Mouse (Mus musculus) thymus, postnatal 36 days (tissue): ENCODE results near the gene Ifna7.
"Not testable (repeated sequence)": the region's sequence is repeated elsewhere in the genome, so short reads cannot be mapped to it uniquely, and the experiment has no call there.

Source experiments
- DNase-seq, 2 experiments: peaks; one replicate each; pipeline ENCODE4 v3.0.0; 2022; ENCODE audit warnings: mixed read lengths in 2 of 2

Gene Ifna7

GRCm38 (mm10) chr4:88815928-88816327 is at the start of gene Ifna7:
Gene Ifna7 (plus strand): TSS chr4:88816228.
- no peak for DNase-seq

DNA sequence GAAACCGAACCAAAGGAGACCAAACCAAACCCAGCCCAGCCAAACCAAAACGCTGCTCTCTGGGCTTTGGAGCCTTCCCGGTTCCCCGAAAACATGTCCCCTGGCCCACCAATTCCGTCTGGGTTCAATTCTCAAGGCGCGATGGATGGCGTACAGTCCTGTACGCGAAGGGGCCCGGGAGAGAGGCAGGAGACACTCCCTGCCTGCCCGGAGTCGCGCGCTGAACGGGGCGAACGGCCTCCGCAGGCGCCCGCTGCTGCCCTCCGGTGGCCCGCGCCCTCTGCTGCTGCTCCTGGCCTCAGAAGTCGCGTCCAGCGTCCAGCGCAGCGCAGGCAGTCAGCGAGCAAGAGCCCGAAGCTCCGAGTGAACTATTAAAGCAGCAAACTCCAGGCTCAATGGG is 42.5 kb upstream of the Ifna7 start, which contains the start of gene Gm13290:
Gene Gm13290 (plus strand): TSS at position 301 of the 400 bp plus-strand sequence.
- not testable (repeated sequence) for DNase-seq

DNA sequence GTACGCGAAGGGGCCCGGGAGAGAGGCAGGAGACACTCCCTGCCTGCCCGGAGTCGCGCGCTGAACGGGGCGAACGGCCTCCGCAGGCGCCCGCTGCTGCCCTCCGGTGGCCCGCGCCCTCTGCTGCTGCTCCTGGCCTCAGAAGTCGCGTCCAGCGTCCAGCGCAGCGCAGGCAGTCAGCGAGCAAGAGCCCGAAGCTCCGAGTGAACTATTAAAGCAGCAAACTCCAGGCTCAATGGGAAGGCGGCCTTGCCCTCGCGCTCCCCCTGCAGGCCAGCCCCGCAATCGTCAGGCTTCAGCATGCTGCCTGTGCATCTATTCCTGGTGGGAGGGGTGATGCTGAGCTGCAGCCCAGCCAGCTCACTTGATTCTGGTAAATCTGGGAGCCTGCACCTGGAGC is 39.4 kb upstream of the Ifna7 start, which contains the start of gene Gm13289:
Gene Gm13289 (plus strand): TSS at position 301 of the 400 bp plus-strand sequence.
- not testable (repeated sequence) for DNase-seq

DNA sequence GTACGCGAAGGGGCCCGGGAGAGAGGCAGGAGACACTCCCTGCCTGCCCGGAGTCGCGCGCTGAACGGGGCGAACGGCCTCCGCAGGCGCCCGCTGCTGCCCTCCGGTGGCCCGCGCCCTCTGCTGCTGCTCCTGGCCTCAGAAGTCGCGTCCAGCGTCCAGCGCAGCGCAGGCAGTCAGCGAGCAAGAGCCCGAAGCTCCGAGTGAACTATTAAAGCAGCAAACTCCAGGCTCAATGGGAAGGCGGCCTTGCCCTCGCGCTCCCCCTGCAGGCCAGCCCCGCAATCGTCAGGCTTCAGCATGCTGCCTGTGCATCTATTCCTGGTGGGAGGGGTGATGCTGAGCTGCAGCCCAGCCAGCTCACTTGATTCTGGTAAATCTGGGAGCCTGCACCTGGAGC is 36.5 kb upstream of the Ifna7 start, which contains the start of gene Gm13272:
Gene Gm13272 (plus strand): TSS at position 301 of the 400 bp plus-strand sequence.
- not testable (repeated sequence) for DNase-seq

GRCm38 (mm10) chr4:88780320-88780719 is 35.7 kb upstream of the Ifna7 start:
- DNase-seq, result peak in 1 of 2 experiments; percentile 23

DNA sequence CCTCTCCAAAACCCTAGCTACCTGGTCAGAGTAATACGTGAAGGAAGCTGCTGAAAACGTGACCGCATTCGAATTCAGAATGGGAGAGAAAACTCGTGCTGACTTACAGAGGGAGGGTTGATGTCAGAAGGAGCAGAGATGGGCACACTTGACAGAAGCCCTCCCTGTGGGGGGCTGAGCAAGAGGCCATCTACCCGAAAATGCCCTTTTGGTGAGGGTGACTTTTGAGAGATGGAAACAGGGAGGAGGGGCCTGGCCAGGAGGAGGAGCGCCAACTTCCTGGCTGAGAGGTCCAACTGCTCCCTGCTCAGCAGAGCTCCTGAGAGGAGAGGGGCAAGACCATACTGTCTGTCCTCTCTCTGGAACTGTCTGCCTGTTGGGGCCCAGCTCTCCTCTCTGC is 34.2 kb upstream of the Ifna7 start, which contains the start of gene Ifnz:
Gene Ifnz (plus strand): TSS at position 301 of the 400 bp plus-strand sequence.
- not testable (repeated sequence) for DNase-seq

DNA sequence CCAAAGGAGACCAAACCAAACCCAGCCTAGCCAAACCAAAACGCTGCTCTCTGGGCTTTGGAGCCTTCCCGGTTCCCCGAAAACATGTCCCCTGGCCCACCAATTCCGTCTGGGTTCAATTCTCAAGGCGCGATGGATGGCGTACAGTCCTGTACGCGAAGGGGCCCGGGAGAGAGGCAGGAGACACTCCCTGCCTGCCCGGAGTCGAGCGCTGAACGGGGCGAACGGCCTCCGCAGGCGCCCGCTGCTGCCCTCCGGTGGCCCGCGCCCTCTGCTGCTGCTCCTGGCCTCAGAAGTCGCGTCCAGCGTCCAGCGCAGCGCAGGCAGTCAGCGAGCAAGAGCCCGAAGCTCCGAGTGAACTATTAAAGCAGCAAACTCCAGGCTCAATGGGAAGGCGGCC is 33.7 kb upstream of the Ifna7 start:
- DNase-seq, result not testable (repeated sequence)

GRCm38 (mm10) chr4:88785409-88785808 is 30.6 kb upstream of the Ifna7 start, which contains the start of gene Gm13276:
Gene Gm13276 (plus strand): TSS chr4:88785709.
- DNase-seq, result not testable (repeated sequence)

DNA sequence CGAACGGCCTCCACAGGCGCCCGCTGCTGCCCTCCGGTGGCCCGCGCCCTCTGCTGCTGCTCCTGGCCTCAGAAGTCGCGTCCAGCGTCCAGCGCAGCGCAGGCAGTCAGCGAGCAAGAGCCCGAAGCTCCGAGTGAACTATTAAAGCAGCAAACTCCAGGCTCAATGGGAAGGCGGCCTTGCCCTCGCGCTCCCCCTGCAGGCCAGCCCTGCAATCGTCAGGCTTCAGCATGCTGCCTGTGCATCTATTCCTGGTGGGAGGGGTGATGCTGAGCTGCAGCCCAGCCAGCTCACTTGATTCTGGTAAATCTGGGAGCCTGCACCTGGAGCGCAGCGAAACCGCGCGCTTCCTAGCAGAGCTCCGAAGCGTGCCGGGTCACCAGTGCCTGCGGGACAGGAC is 27.6 kb upstream of the Ifna7 start, which contains the start of gene Gm13277:
Gene Gm13277 (plus strand): TSS at position 231 of the 400 bp plus-strand sequence.
- DNase-seq, result peak; percentile 67 to 75

- DNase-seq, result not testable (repeated sequence)
Observed at GRCm38 (mm10) chr4:88791250-88791649, 24.8 kb upstream of the Ifna7 start, which contains the start of gene Gm13278. Gene Gm13278 (plus strand): TSS chr4:88791550.

GRCm38 (mm10) chr4:88793936-88794675 is 21.9 kb upstream of the Ifna7 start, which contains the start of gene Gm13275:
Gene Gm13275 (plus strand): TSS chr4:88794487.
- DNase-seq, result peak; percentile 74 to 82

DNA sequence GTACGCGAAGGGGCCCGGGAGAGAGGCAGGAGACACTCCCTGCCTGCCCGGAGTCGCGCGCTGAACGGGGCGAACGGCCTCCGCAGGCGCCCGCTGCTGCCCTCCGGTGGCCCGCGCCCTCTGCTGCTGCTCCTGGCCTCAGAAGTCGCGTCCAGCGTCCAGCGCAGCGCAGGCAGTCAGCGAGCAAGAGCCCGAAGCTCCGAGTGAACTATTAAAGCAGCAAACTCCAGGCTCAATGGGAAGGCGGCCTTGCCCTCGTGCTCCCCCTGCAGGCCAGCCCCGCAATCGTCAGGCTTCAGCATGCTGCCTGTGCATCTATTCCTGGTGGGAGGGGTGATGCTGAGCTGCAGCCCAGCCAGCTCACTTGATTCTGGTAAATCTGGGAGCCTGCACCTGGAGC is 18.9 kb upstream of the Ifna7 start, which contains the start of gene Gm13279:
Gene Gm13279 (plus strand): TSS at position 301 of the 400 bp plus-strand sequence.
- DNase-seq, result not testable (repeated sequence)

GRCm38 (mm10) chr4:88799365-88799764 is 16.7 kb upstream of the Ifna7 start, which contains the start of gene Gm13285:
Gene Gm13285 (plus strand): TSS chr4:88799665.
- DNase-seq, result not testable (repeated sequence)

- not testable (repeated sequence) for DNase-seq
Observed at GRCm38 (mm10) chr4:88802954-88803353, 13.1 kb upstream of the Ifna7 start, which contains the start of gene Gm13287. Gene Gm13287 (plus strand): TSS chr4:88803254.

GRCm38 (mm10) chr4:88805231-88805630 is 10.8 kb upstream of the Ifna7 start, which contains the start of gene Gm13288:
Gene Gm13288 (plus strand): TSS chr4:88805531.
- not testable (repeated sequence) for DNase-seq

DNA sequence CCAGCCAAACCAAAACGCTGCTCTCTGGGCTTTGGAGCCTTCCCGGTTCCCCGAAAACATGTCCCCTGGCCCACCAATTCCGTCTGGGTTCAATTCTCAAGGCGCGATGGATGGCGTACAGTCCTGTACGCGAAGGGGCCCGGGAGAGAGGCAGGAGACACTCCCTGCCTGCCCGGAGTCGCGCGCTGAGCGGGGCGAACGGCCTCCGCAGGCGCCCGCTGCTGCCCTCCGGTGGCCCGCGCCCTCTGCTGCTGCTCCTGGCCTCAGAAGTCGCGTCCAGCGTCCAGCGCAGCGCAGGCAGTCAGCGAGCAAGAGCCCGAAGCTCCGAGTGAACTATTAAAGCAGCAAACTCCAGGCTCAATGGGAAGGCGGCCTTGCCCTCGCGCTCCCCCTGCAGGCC is 10.3 kb upstream of the Ifna7 start:
- DNase-seq, result peak in 1 of 2 experiments; percentile 13

DNA sequence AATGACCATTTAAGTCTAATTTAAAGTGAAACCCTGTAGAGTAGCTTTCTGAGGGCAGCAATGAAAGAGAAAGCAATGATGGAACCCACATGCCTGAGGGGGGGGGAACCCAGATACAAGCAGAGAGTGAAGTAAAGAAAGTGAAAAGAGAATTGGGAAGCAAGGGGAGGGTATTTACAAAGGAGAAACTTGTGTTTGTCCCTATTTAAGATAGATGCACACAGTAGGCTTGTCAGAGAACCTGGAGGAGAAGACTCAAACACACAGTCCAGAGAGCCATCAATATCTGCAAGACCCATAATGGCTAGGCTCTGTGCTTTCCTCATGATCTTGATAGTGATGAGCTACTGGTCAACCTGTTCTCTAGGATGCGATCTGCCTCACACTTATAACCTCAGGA is 3.6 kb downstream of the Ifna7 start, which contains the start of gene Ifna11:
Gene Ifna11 (plus strand): TSS at position 301 of the 400 bp plus-strand sequence.
- DNase-seq, result no peak

- DNase-seq, result no peak
Observed at GRCm38 (mm10) chr4:88822995-88823394, 7.0 kb downstream of the Ifna7 start.

DNA sequence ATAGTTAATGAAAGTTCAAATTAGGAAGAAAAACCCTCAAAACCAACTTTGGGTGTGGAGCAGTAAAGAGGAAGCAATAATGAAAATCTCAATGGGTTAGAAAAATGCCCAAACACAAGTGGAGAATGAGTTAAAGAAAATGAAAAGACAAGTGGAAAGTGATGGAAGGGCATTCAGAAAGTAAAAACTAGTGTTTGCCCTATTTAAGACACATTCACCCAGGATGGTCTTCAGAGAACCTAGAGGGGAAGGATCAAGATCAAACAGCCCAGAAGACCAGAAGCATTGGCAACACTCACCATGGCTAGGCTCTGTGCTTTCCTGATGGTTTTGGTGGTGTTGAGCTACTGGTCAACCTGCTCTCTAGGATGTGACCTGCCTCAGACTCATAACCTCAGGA is 11.1 kb downstream of the Ifna7 start, which contains the start of gene Ifna6:
Gene Ifna6 (plus strand): TSS at position 301 of the 400 bp plus-strand sequence.
- not testable (repeated sequence) for DNase-seq

DNA sequence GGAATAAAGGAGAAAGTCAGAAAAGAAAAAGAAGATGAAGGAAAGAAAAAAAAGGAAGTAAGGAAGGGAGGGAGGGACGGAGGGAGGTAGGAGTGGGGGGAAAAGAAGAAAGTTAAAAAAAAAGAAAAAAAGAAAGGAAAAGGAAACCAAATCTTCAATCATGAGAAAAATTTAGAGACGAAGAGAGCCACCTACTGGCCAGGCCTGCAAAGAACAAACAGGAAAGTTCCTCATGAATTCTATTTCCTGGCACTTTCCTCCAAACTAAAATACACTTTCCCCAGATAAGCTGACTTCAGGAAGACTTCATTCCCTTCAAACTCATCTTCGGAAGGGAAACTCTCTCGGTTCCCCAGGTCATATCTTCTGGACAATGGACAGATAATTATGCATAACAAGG is 14.5 kb downstream of the Ifna7 start:
- DNase-seq, result peak; percentile 22 to 48

- DNase-seq, result not testable (repeated sequence)
Observed at GRCm38 (mm10) chr4:88835225-88835624, 19.2 kb downstream of the Ifna7 start, which contains the start of gene Ifna5. Gene Ifna5 (plus strand): TSS chr4:88835525.

DNA sequence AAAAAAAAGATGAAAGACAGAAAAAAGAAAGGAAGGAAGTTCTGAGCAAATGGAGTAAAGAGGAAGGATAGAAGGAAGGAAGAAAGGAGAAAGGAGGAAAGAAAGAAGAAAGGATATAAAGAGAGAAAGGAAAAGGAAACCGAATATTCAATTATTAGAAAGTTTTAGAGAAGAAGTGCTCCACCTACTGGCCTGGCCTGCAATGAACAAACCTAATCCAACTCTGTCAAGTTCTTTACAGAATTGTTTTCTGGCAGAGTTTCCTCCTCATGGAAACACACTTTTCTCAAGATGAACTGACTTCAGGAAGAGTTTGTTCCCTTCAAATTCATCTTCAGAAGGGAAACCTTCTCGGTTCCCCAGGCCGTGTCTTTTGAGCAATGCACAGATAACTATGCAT is 22.8 kb downstream of the Ifna7 start:
- no peak for DNase-seq

- DNase-seq, result no peak
Observed at GRCm38 (mm10) chr4:88840058-88840457, 24.0 kb downstream of the Ifna7 start.
